Mouse (Mus musculus): Measurements from ENCODE around the gene Extl1. TPM values are rescaled to one million over a fixed set of nuclear protein-coding genes. Genes with fewer than 3 reads are reported as not detected.

The Extl1 gene
- polyA plus RNA-seq, 1 experiment from 2014 or later, result 0.38 TPM

GRCm38 (mm10) chr4:134314876-134315275, 68.8 kb downstream of the Extl1 start, which contains the start of gene Trim63:
Gene Trim63 (plus strand): TSS chr4:134315120.
- ATAC-seq (replicated peaks; ENCODE audit: insufficient number of reproducible peaks, low FRiP score, low TSS enrichment, low read depth), result no peak
- WGBS, result 41% methylated on average over 11 of the region's 11 CpGs
- no peak within 1 kb of the TSS for H3K4me3 ChIP-seq (ENCODE audit: low read depth, low read length)
- DNase-seq (ENCODE audit: low spot score), result no peak
- no peaks in the 10 kb centered on the region for H3K9me3 ChIP-seq (replicated peaks; ENCODE audit: control insufficient read depth, low read length)
- no peak within 1 kb of the TSS for H3K27ac ChIP-seq (replicated peaks; ENCODE audit: low read depth, low read length)
- no peaks in the 10 kb centered on the region for H3K4me1 ChIP-seq (ENCODE audit: control insufficient read depth, insufficient read depth, low read length)
- H3K36me3 ChIP-seq (replicated peaks; ENCODE audit: control insufficient read depth, insufficient read depth, low read depth, low read length), result no peaks in the 10 kb centered on the region
- H3K9ac ChIP-seq (replicated peaks; ENCODE audit: low read length), result no peak within 1 kb of the TSS
- H3K27me3 ChIP-seq (ENCODE audit: control insufficient read depth, insufficient read depth, low read length), result no peaks in the 10 kb centered on the region
- H3K4me2 ChIP-seq (ENCODE audit: low read depth, low read length), result no peak within 1 kb of the TSS

- Histone ChIP-seq H3K4me3 (ENCODE audit: low read depth, low read length) (no peak overlapping the region), H3K9ac (replicated peaks; ENCODE audit: low read length) (no peak overlapping the region), H3K9me3 (replicated peaks; ENCODE audit: control insufficient read depth, low read length) (no peaks in the 10 kb centered on the region), H3K36me3 (replicated peaks; ENCODE audit: control insufficient read depth, insufficient read depth, low read depth, low read length) (no peaks in the 10 kb centered on the region), H3K27ac (replicated peaks; ENCODE audit: low read depth, low read length) (no peak overlapping the region), H3K4me2 (ENCODE audit: low read depth, low read length) (no peak overlapping the region), H3K4me1 (ENCODE audit: control insufficient read depth, insufficient read depth, low read length) (no peaks in the 10 kb centered on the region), H3K27me3 (ENCODE audit: control insufficient read depth, insufficient read depth, low read length) (no peaks in the 10 kb centered on the region)
- no peak for DNase-seq (ENCODE audit: low spot score)
- 70% methylated on average over 4 of the region's 4 CpGs for WGBS
- ATAC-seq (replicated peaks; ENCODE audit: insufficient number of reproducible peaks, low FRiP score, low TSS enrichment, low read depth), result no peak
Measured at GRCm38 (mm10) chr4:134314081-134314655, 69.5 kb downstream of the Extl1 start.

- Histone ChIP-seq H3K4me3 (ENCODE audit: low read depth, low read length) (no peak overlapping the region), H3K4me1 (ENCODE audit: control insufficient read depth, insufficient read depth, low read length) (no peaks in the 10 kb centered on the region), H3K36me3 (replicated peaks; ENCODE audit: control insufficient read depth, insufficient read depth, low read depth, low read length) (no peaks in the 10 kb centered on the region), H3K27ac (replicated peaks; ENCODE audit: low read depth, low read length) (no peak overlapping the region), H3K4me2 (ENCODE audit: low read depth, low read length) (no peak overlapping the region), H3K9ac (replicated peaks; ENCODE audit: low read length) (no peak overlapping the region), H3K27me3 (ENCODE audit: control insufficient read depth, insufficient read depth, low read length) (no peaks in the 10 kb centered on the region), H3K9me3 (replicated peaks; ENCODE audit: control insufficient read depth, low read length) (no peaks in the 10 kb centered on the region)
- peak; percentile 18 for DNase-seq (ENCODE audit: low spot score)
- ATAC-seq (replicated peaks; ENCODE audit: insufficient number of reproducible peaks, low FRiP score, low TSS enrichment, low read depth), result no peak
- WGBS, result 91% methylated on average over 6 of the region's 6 CpGs
Measured at GRCm38 (mm10) chr4:134312901-134313300, 70.7 kb downstream of the Extl1 start.

GRCm38 (mm10) chr4:134312341-134312740, 71.3 kb downstream of the Extl1 start:
- Histone ChIP-seq H3K4me1 (ENCODE audit: control insufficient read depth, insufficient read depth, low read length) (no peaks in the 10 kb centered on the region; the same call in 1 of the 2 replicates), H3K4me3 (ENCODE audit: low read depth, low read length) (no peak overlapping the region), H3K27ac (replicated peaks; ENCODE audit: low read depth, low read length) (no peak overlapping the region), H3K27me3 (ENCODE audit: control insufficient read depth, insufficient read depth, low read length) (no peaks in the 10 kb centered on the region), H3K4me2 (ENCODE audit: low read depth, low read length) (no peak overlapping the region), H3K9ac (replicated peaks; ENCODE audit: low read length) (no peak overlapping the region), H3K36me3 (replicated peaks; ENCODE audit: control insufficient read depth, insufficient read depth, low read depth, low read length) (no peaks in the 10 kb centered on the region), H3K9me3 (replicated peaks; ENCODE audit: control insufficient read depth, low read length) (no peaks in the 10 kb centered on the region)
- no peak for ATAC-seq (replicated peaks; ENCODE audit: insufficient number of reproducible peaks, low FRiP score, low TSS enrichment, low read depth)
- WGBS, result 95% methylated on average over 5 of the region's 5 CpGs
- no peak for DNase-seq (ENCODE audit: low spot score)

- DNase-seq (ENCODE audit: low spot score), result no peak
- ATAC-seq (replicated peaks; ENCODE audit: insufficient number of reproducible peaks, low FRiP score, low TSS enrichment, low read depth), result no peak
- WGBS, result 87% methylated on average over 9 of the region's 9 CpGs
Measured at GRCm38 (mm10) chr4:134311784-134312183, 71.9 kb downstream of the Extl1 start.

GRCm38 (mm10) chr4:134310656-134311055, 73.0 kb downstream of the Extl1 start:
- no peaks in the 10 kb centered on the region for H3K27me3 ChIP-seq (ENCODE audit: control insufficient read depth, insufficient read depth, low read length)
- H3K27ac ChIP-seq (replicated peaks; ENCODE audit: low read depth, low read length), result no peak overlapping the region
- no peaks in the 10 kb centered on the region; the same call in 1 of the 2 replicates for H3K4me1 ChIP-seq (ENCODE audit: control insufficient read depth, insufficient read depth, low read length)
- no peaks in the 10 kb centered on the region for H3K36me3 ChIP-seq (replicated peaks; ENCODE audit: control insufficient read depth, insufficient read depth, low read depth, low read length)
- no peak overlapping the region for H3K4me2 ChIP-seq (ENCODE audit: low read depth, low read length)
- 88% methylated on average over 9 of the region's 9 CpGs for whole genome bisulfite sequencing
- no peak for DNase-seq (ENCODE audit: low spot score)
- no peaks in the 10 kb centered on the region for H3K9me3 ChIP-seq (replicated peaks; ENCODE audit: control insufficient read depth, low read length)
- H3K4me3 ChIP-seq (ENCODE audit: low read depth, low read length), result no peak overlapping the region
- H3K9ac ChIP-seq (replicated peaks; ENCODE audit: low read length), result no peak overlapping the region
- no peak for ATAC-seq (replicated peaks; ENCODE audit: insufficient number of reproducible peaks, low FRiP score, low TSS enrichment, low read depth)

More at GRCm38 (mm10) chr4:134311784-134312183, 71.9 kb downstream of the Extl1 start:
- H3K4me1 ChIP-seq (ENCODE audit: control insufficient read depth, insufficient read depth, low read length), result no peaks in the 10 kb centered on the region; the same call in 1 of the 2 replicates
- no peaks in the 10 kb centered on the region for H3K27me3 ChIP-seq (ENCODE audit: control insufficient read depth, insufficient read depth, low read length)
- H3K27ac ChIP-seq (replicated peaks; ENCODE audit: low read depth, low read length), result no peak overlapping the region
- no peaks in the 10 kb centered on the region for H3K9me3 ChIP-seq (replicated peaks; ENCODE audit: control insufficient read depth, low read length)
- no peak overlapping the region for H3K9ac ChIP-seq (replicated peaks; ENCODE audit: low read length)
- H3K36me3 ChIP-seq (replicated peaks; ENCODE audit: control insufficient read depth, insufficient read depth, low read depth, low read length), result no peaks in the 10 kb centered on the region
- H3K4me2 ChIP-seq (ENCODE audit: low read depth, low read length), result no peak overlapping the region
- H3K4me3 ChIP-seq (ENCODE audit: low read depth, low read length), result no peak overlapping the region

GRCm38 (mm10) chr4:134310106-134310505, 73.5 kb downstream of the Extl1 start:
- Histone ChIP-seq H3K27me3 (ENCODE audit: control insufficient read depth, insufficient read depth, low read length) (no peaks in the 10 kb centered on the region), H3K36me3 (replicated peaks; ENCODE audit: control insufficient read depth, insufficient read depth, low read depth, low read length) (no peaks in the 10 kb centered on the region), H3K9me3 (replicated peaks; ENCODE audit: control insufficient read depth, low read length) (no peaks in the 10 kb centered on the region), H3K4me3 (ENCODE audit: low read depth, low read length) (no peak overlapping the region), H3K4me1 (ENCODE audit: control insufficient read depth, insufficient read depth, low read length) (no peaks in the 10 kb centered on the region; the same call in 1 of the 2 replicates), H3K27ac (replicated peaks; ENCODE audit: low read depth, low read length) (no peak overlapping the region), H3K4me2 (ENCODE audit: low read depth, low read length) (no peak overlapping the region), H3K9ac (replicated peaks; ENCODE audit: low read length) (no peak overlapping the region)
- WGBS, result 88% methylated on average over 7 of the region's 7 CpGs
- ATAC-seq (replicated peaks; ENCODE audit: insufficient number of reproducible peaks, low FRiP score, low TSS enrichment, low read depth) (no peak), DNase-seq (ENCODE audit: low spot score) (no peak)

- H3K36me3 ChIP-seq (replicated peaks; ENCODE audit: control insufficient read depth, insufficient read depth, low read depth, low read length), result no peaks in the 10 kb centered on the region
- no peak overlapping the region for H3K4me3 ChIP-seq (ENCODE audit: low read depth, low read length)
- DNase-seq (ENCODE audit: low spot score) (peak; percentile 48), ATAC-seq (replicated peaks; ENCODE audit: insufficient number of reproducible peaks, low FRiP score, low TSS enrichment, low read depth) (no peak)
- no peak overlapping the region for H3K4me2 ChIP-seq (ENCODE audit: low read depth, low read length)
- WGBS, result 13% methylated on average over 12 of the region's 12 CpGs
- H3K4me1 ChIP-seq (ENCODE audit: control insufficient read depth, insufficient read depth, low read length), result no peaks in the 10 kb centered on the region; the same call in 1 of the 2 replicates
- no peaks in the 10 kb centered on the region for H3K9me3 ChIP-seq (replicated peaks; ENCODE audit: control insufficient read depth, low read length)
- H3K9ac ChIP-seq (replicated peaks; ENCODE audit: low read length), result no peak overlapping the region
- no peak overlapping the region for H3K27ac ChIP-seq (replicated peaks; ENCODE audit: low read depth, low read length)
- no peaks in the 10 kb centered on the region for H3K27me3 ChIP-seq (ENCODE audit: control insufficient read depth, insufficient read depth, low read length)
Measured at GRCm38 (mm10) chr4:134307367-134308072, 76.1 kb downstream of the Extl1 start.
